Mouse (Mus musculus): ENCODE results near the gene Tmc1. TPM values are rescaled to one million over a fixed set of nuclear protein-coding genes. Genes with fewer than 3 reads are reported as not detected.

Gene Tmc1
- total RNA-seq, 2 experiments from 2014 or later, result not detected

GRCm38 (mm10) chr19:20836055-20836845 lies 117.8 kb downstream of the Tmc1 start:
- DNase-seq, result peak; percentile 15

GRCm38 (mm10) chr19:20834895-20835294 lies 119.1 kb downstream of the Tmc1 start:
- intact Hi-C loops (cut with DNase I; ENCODE audit: low total_unique reads), result no loop called here
- no peak for DNase-seq

More at GRCm38 (mm10) chr19:20836055-20836845, 117.8 kb downstream of the Tmc1 start:
- intact Hi-C loops (cut with DNase I; ENCODE audit: low total_unique reads), result no loop called here

GRCm38 (mm10) chr19:20799460-20799859 lies 154.5 kb downstream of the Tmc1 start:
- intact Hi-C loops (cut with DNase I; ENCODE audit: low total_unique reads), result loop anchor here (10.0 kb wide), 1 partner anchor 765 kb away; no protein-coding TSS in a partner anchor
- DNase-seq, result no peak

GRCm38 (mm10) chr19:20797558-20798101 lies 156.4 kb downstream of the Tmc1 start:
- intact Hi-C loops (cut with DNase I; ENCODE audit: low total_unique reads), result loop anchor here (10.0 kb wide), 1 partner anchor 767 kb away; no protein-coding TSS in a partner anchor
- no peak for DNase-seq

- intact Hi-C loops (cut with DNase I; ENCODE audit: low total_unique reads), result loop anchor here (10.0 kb wide), 1 partner anchor 769 kb away; no protein-coding TSS in a partner anchor
- DNase-seq, result no peak
Measured at GRCm38 (mm10) chr19:20796001-20796400, 158.0 kb downstream of the Tmc1 start.

GRCm38 (mm10) chr19:20794999-20795398 lies 159.0 kb downstream of the Tmc1 start:
- no peak for DNase-seq
- intact Hi-C loops (cut with DNase I; ENCODE audit: low total_unique reads), result loop anchor here (10.0 kb wide), 1 partner anchor 770 kb away; no protein-coding TSS in a partner anchor

- DNase-seq, result no peak
- intact Hi-C loops (cut with DNase I; ENCODE audit: low total_unique reads), result loop anchor here (10.0 kb wide), 1 partner anchor 772 kb away; no protein-coding TSS in a partner anchor
Measured at GRCm38 (mm10) chr19:20792811-20793210, 161.2 kb downstream of the Tmc1 start.

- DNase-seq, result no peak
- intact Hi-C loops (cut with DNase I; ENCODE audit: low total_unique reads), result no loop called here
Measured at GRCm38 (mm10) chr19:20787289-20787688, 166.7 kb downstream of the Tmc1 start.

GRCm38 (mm10) chr19:20775681-20776080 lies 178.3 kb downstream of the Tmc1 start:
- DNase-seq, result no peak
- intact Hi-C loops (cut with DNase I; ENCODE audit: low total_unique reads), result no loop called here

GRCm38 (mm10) chr19:20773941-20774340 lies 180.1 kb downstream of the Tmc1 start:
- intact Hi-C loops (cut with DNase I; ENCODE audit: low total_unique reads), result no loop called here

GRCm38 (mm10) chr19:20764214-20764613 lies 189.8 kb downstream of the Tmc1 start:
- intact Hi-C loops (cut with DNase I; ENCODE audit: low total_unique reads), result loop anchor here (10.0 kb wide), 2 partner anchors 319 to 399 kb away; no protein-coding TSS in a partner anchor
- DNase-seq, result no peak

More at GRCm38 (mm10) chr19:20773941-20774340, 180.1 kb downstream of the Tmc1 start:
- no peak for DNase-seq

GRCm38 (mm10) chr19:20761675-20762426 lies 192.2 kb downstream of the Tmc1 start:
- intact Hi-C loops (cut with DNase I; ENCODE audit: low total_unique reads), result loop anchor here (10.0 kb wide), 2 partner anchors 317 to 397 kb away; no protein-coding TSS in a partner anchor
- DNase-seq, result no peak

- intact Hi-C loops (cut with DNase I; ENCODE audit: low total_unique reads), result loop anchor here (10.0 kb wide), 2 partner anchors 316 to 396 kb away; no protein-coding TSS in a partner anchor
- no peak for DNase-seq
Measured at GRCm38 (mm10) chr19:20761119-20761518, 192.9 kb downstream of the Tmc1 start.

- DNase-seq, result no peak
Measured at GRCm38 (mm10) chr19:20744630-20745029, 209.4 kb downstream of the Tmc1 start.

More at GRCm38 (mm10) chr19:20744630-20745029, 209.4 kb downstream of the Tmc1 start:
- intact Hi-C loops (cut with DNase I; ENCODE audit: low total_unique reads), result no loop called here

Other genes with a start within 250 kb of the Tmc1 start
- 1 to 10 TPM in 1 of 2 experiments, under 1 TPM in 1; 0.92 to 1.5 TPM for gene Aldh1a7, start 226.6 kb downstream of the Tmc1 start, total RNA-seq (2021)

Data from gastrocnemius, postnatal 14 days (tissue).